Comparison of ENCODE assay signal across 8 mouse cellular contexts in genomic region chr17:68004581-68005330, GRCm38 (mm10). TPM values are rescaled to one million over a fixed set of nuclear protein-coding genes. Genes with fewer than 3 reads are reported as not detected.
DNase-seq lines count a peak whose midpoint lies in the region; ATAC-seq and TF ChIP-seq lines count a peak whose summit lies in the region.

No protein-coding gene starts in this region.

- peak overlapping the region; percentile 65 for H3K4me3 ChIP-seq in heart, postnatal 0 days (ENCODE audit: low read depth, low read length)
- peak overlapping the region; percentile 67 for H3K4me3 ChIP-seq in lung, embryonic 16.5 days (ENCODE audit: low read length)
- H3K4me3 ChIP-seq in stomach, embryonic 15.5 days (replicated peaks): peak overlapping the region; percentile 80

- H3K36me3 ChIP-seq in heart, postnatal 0 days (replicated peaks; ENCODE audit: control insufficient read depth, insufficient read depth, low read length): no peaks in the 10 kb centered on the region
- H3K36me3 ChIP-seq in lung, embryonic 16.5 days (ENCODE audit: control insufficient read depth, insufficient read depth, low read length): no peaks in the 10 kb centered on the region
- H3K36me3 ChIP-seq in stomach, embryonic 15.5 days: no peaks in the 10 kb centered on the region

- H3K27ac ChIP-seq in heart, postnatal 0 days (ENCODE audit: low read depth): peak overlapping the region; percentile 80
- H3K27ac ChIP-seq in lung, embryonic 16.5 days (ENCODE audit: low read length): peak overlapping the region; percentile 93
- H3K27ac ChIP-seq in stomach, embryonic 15.5 days: peak overlapping the region; percentile 96

- DNase-seq in retina, embryonic 14.5 days (ENCODE audit: low spot score): peak; percentile 11
- DNase-seq in retina, postnatal 1 day: no peak
- peak; percentile 49 for DNase-seq in heart, postnatal 0 days (ENCODE audit: low spot score)
- no peak for DNase-seq in layer of hippocampus, postnatal 36 days
- no peak for DNase-seq in gastrocnemius, postnatal 14 days
- DNase-seq in right cerebral cortex, postnatal 36 days (ENCODE audit: low spot score in 2 of 2): no peak

- H3K4me2 ChIP-seq in heart, postnatal 0 days (ENCODE audit: low read depth, low read length): peak overlapping the region; percentile 91
- peak overlapping the region; percentile 58 for H3K4me2 ChIP-seq in lung, embryonic 16.5 days (ENCODE audit: low read depth, low read length)
- peak overlapping the region; percentile 63 for H3K4me2 ChIP-seq in stomach, embryonic 15.5 days

- ATAC-seq in heart, postnatal 0 days (ENCODE audit: insufficient read depth, low read depth): 0 out of 2 replicates have a peak, but pooled peaks have one; percentile 36
- peak; percentile 54 for ATAC-seq in lung, embryonic 16.5 days (ENCODE audit: low read depth)
- peak; percentile 45 for ATAC-seq in stomach, embryonic 15.5 days (ENCODE audit: insufficient read depth, low FRiP score, low read depth)

- H3K27me3 ChIP-seq in heart, postnatal 0 days (ENCODE audit: control insufficient read depth, insufficient read depth, low read length): no peaks in the 10 kb centered on the region
- H3K27me3 ChIP-seq in lung, embryonic 16.5 days (ENCODE audit: control insufficient read depth, insufficient read depth, low read depth, low read length): no peaks in the 10 kb centered on the region
- H3K27me3 ChIP-seq in stomach, embryonic 15.5 days (replicated peaks): no peaks in the 10 kb centered on the region

- peak overlapping the region; percentile 46; the same call in 1 of the 2 replicates for H3K9ac ChIP-seq in heart, postnatal 0 days (replicated peaks; ENCODE audit: low read depth, low read length)
- H3K9ac ChIP-seq in lung, embryonic 16.5 days (ENCODE audit: low read length): peak overlapping the region; percentile 52
- no peak overlapping the region for H3K9ac ChIP-seq in stomach, embryonic 15.5 days

- intact Hi-C loops in gastrocnemius, postnatal 14 days (cut with DNase I; ENCODE audit: low total_unique reads): loop anchor here (10.0 kb wide), 1 partner anchor 90 kb away; no protein-coding TSS in a partner anchor

- no peak for TF ChIP-seq CTCF in heart, postnatal 0 days (IDR thresholded peaks at IDR 0.05; ENCODE audit: low read depth)

- 3% methylated on average over 10 of the region's 10 CpGs for WGBS in heart, postnatal 0 days
- 2% methylated on average over 10 of the region's 10 CpGs for whole genome bisulfite sequencing in lung, embryonic 16.5 days
- 3% methylated on average over 10 of the region's 10 CpGs for WGBS in stomach, embryonic 15.5 days

- H3K4me1 ChIP-seq in heart, postnatal 0 days (ENCODE audit: control insufficient read depth, insufficient read depth): no peaks in the 10 kb centered on the region; the same call in 1 of the 2 replicates
- peaks cover 22% of the 10 kb centered on the region for H3K4me1 ChIP-seq in lung, embryonic 16.5 days (replicated peaks; ENCODE audit: control insufficient read depth, insufficient read depth, low read length)
- H3K4me1 ChIP-seq in stomach, embryonic 15.5 days: peaks cover 13% of the 10 kb centered on the region

- H3K9me3 ChIP-seq in heart, postnatal 0 days (replicated peaks; ENCODE audit: control insufficient read depth, low read length): no peaks in the 10 kb centered on the region
- H3K9me3 ChIP-seq in lung, embryonic 16.5 days (ENCODE audit: control insufficient read depth, low read length): no peaks in the 10 kb centered on the region
- H3K9me3 ChIP-seq in stomach, embryonic 15.5 days: no peaks in the 10 kb centered on the region

- no peak for TF ChIP-seq EP300 in heart, postnatal 0 days (IDR thresholded peaks at IDR 0.05; ENCODE audit: low read depth)

RNA-seq across cellular contexts. Expression of gene Arhgap28, which starts 0.8 kb away (rescaled TPM):
- total RNA-seq in heart, postnatal 0 days (2014; rRNA removed; ENCODE audit: low replicate concordance): 7.7 and 13.0 TPM in 2 replicates
- 4.1 and 4.2 TPM in 2 replicates for polyA plus RNA-seq in heart, postnatal 0 days (2015; fragmentation: Nextera tagmentation; extraction: Ambion mirVana)
- polyA plus RNA-seq in lung, embryonic 16.5 days (2015; fragmentation: Nextera tagmentation; extraction: Ambion mirVana): 36.1 and 39.7 TPM in 2 replicates
- polyA plus RNA-seq in stomach, embryonic 15.5 days (2015; fragmentation: Nextera tagmentation; extraction: Ambion mirVana): 23.9 and 25.3 TPM in 2 replicates
- total RNA-seq in layer of hippocampus, postnatal 36 days (2021): under 1 TPM; 0.35 to 0.46 TPM
- 1 to 10 TPM; 3.7 to 5.0 TPM for total RNA-seq in gastrocnemius, postnatal 14 days (2021)

Comparison
In these comparisons a context has a peak if more than half of its experiments do, and no peak if none do; other contexts are left out.
1. DNase-seq: peak in retina, embryonic 14.5 days (single experiment) and heart, postnatal 0 days (single experiment); none in retina, postnatal 1 day (single experiment), layer of hippocampus, postnatal 36 days (0 of 2), gastrocnemius, postnatal 14 days (single experiment) and right cerebral cortex, postnatal 36 days (0 of 2).
2. Peak in every context shown above with its lines, with median percentiles within 50 percentile points of each other: ATAC-seq, H3K27ac ChIP-seq, H3K4me2 ChIP-seq and H3K4me3 ChIP-seq.